Mouse (Mus musculus) brain, adult 2 months (tissue): ENCODE data around the gene Inava.
A peak's percentile ranks its signal among the peaks of the same experiment; 100 is the strongest.

Source experiments
- DNase-seq: peaks from one replicate; pipeline ENCODE4 v3.0.0; 2011; ENCODE audit warnings: low read depth, low spot score

Inava gene

GRCm38 (mm10) chr1:136231596-136231995 lies 2.5 kb downstream of the Inava start:
- no peak for DNase-seq

GRCm38 (mm10) chr1:136230201-136230600 lies 3.9 kb downstream of the Inava start:
- no peak for DNase-seq

GRCm38 (mm10) chr1:136229040-136229373 lies 5.1 kb downstream of the Inava start:
- DNase-seq = no peak

- DNase-seq = no peak
Measured at GRCm38 (mm10) chr1:136228328-136229039, 5.6 kb downstream of the Inava start.

GRCm38 (mm10) chr1:136227870-136228269 lies 6.2 kb downstream of the Inava start:
- DNase-seq = no peak

GRCm38 (mm10) chr1:136226626-136227025 lies 7.4 kb downstream of the Inava start:
- no peak for DNase-seq

GRCm38 (mm10) chr1:136225846-136226245 lies 8.2 kb downstream of the Inava start:
- no peak for DNase-seq

- DNase-seq = no peak
Measured at GRCm38 (mm10) chr1:136223758-136224342, 10.2 kb downstream of the Inava start.

GRCm38 (mm10) chr1:136222386-136222785 lies 11.7 kb downstream of the Inava start:
- no peak for DNase-seq

GRCm38 (mm10) chr1:136220037-136220871 lies 13.8 kb downstream of the Inava start:
- no peak for DNase-seq

GRCm38 (mm10) chr1:136214304-136214703 lies 19.8 kb downstream of the Inava start:
- no peak for DNase-seq

- peak; percentile 74 for DNase-seq
Measured at GRCm38 (mm10) chr1:136212803-136213202, 21.3 kb downstream of the Inava start, which contains the start of gene Mroh3. Mroh3 (minus strand) TSS chr1:136212828.

GRCm38 (mm10) chr1:136190033-136190432 lies 44.0 kb downstream of the Inava start:
- DNase-seq = no peak

GRCm38 (mm10) chr1:136179511-136180001 lies 54.5 kb downstream of the Inava start:
- DNase-seq = no peak

GRCm38 (mm10) chr1:136178741-136179140 lies 55.3 kb downstream of the Inava start:
- DNase-seq = no peak

- DNase-seq = no peak
Measured at GRCm38 (mm10) chr1:136177085-136177484, 57.0 kb downstream of the Inava start.

GRCm38 (mm10) chr1:136175183-136175582 lies 58.9 kb downstream of the Inava start:
- DNase-seq = peak; percentile 66

- DNase-seq = no peak
Measured at GRCm38 (mm10) chr1:136174101-136174606, 59.9 kb downstream of the Inava start.

GRCm38 (mm10) chr1:136172696-136173095 lies 61.4 kb downstream of the Inava start:
- DNase-seq = no peak

GRCm38 (mm10) chr1:136170109-136170508 lies 64.0 kb downstream of the Inava start:
- peak; percentile 95 for DNase-seq

- DNase-seq = peak; percentile 77
Measured at GRCm38 (mm10) chr1:136167657-136168056, 66.4 kb downstream of the Inava start.

- peak; percentile 54 for DNase-seq
Measured at GRCm38 (mm10) chr1:136165436-136165835, 68.6 kb downstream of the Inava start.
